Mouse (Mus musculus) subcutaneous adipose tissue, adult 2 months (tissue): ENCODE results near the gene Dennd1a. TPM values are rescaled to one million over a fixed set of nuclear protein-coding genes. Genes with fewer than 3 reads are reported as not detected.

Source experiments
- polyA plus RNA-seq: library from polyadenylated mRNA; depleted of rRNA; stranded (reverse); fragments of >200 nt; gene quantifications from 2 replicates; pipeline ENCODE4 v1.2.3, GENCODE M21; 2012; ENCODE audit warnings: low replicate concordance; rRNA removed

Dennd1a gene
- 20.7 and 26.0 TPM in 2 replicates for polyA plus RNA-seq

DNA sequence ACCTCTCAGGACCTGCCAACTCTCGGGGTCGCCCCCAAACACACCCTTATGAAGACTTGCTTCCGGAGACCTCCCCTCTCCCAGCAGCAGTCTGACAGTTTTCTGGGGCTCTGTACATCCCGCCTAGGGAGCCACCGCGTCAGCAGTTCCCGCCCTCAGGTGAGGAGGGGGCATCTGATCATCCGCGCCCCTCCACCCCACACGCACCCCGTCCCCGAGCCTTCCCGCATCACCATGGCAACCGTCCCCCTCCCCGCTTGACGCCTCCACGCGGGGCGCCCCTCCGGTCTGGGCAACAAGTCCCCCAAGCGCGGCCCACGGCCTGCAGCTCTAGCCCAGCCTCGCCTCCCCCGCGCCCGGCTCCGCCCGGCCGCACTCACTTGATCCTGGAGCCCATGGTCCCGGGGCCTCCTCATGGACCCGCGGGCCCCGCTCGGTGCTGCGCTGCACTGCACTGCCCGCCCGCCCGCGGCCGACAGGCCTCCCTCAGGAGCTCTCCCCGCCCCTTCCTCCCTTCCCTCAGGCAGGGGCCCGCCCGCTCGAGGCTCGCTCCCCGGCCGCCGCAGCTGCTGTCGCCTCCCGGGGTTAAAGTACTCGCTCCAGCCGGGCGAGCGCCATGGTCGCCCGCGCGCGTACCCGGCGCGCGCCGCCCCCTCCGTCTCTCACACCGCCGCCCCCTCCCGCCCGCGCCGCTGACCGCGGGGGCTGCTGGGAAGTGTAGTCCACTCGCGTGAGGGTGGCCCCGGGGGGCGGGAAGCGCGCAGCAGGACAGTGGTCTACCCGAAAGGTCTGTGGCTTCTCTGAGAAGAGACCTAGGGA is at the start of gene Dennd1a:
Dennd1a (minus strand) TSS at position 658 of the 819 bp plus-strand sequence.

DNA sequence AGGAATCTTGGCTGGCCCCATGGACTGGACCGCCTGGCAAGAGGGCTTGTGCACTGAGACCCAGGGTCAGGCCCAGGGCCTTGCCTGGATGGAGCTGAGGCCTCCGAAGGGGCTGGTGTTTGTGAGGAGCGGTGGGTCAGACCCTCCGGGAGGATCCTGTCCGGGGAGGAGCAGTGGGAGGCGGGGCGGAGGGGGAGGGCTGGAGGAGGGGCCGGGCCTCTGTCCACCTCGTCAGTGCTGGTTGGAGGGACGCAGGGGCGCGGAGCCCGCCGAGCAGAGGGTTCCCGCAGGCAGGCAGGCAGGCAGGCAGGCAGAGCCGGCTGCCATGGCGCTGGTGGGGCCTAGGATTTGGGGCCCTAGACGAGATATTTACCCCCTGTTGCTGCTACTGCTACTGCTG is 511.2 kb downstream of the Dennd1a start, which contains the start of gene Crb2:
Crb2 (plus strand) TSS at position 234 of the 400 bp plus-strand sequence.

Other genes starting within 250 kb of the Dennd1a start
- gene Lhx2, start 51.9 kb upstream of the Dennd1a start, polyA plus RNA-seq = 0.28 TPM in 1 of 2 replicates, not detected in the other
- 52.1 and 73.3 TPM in 2 replicates for gene Nek6, start 224.3 kb upstream of the Dennd1a start, polyA plus RNA-seq